Mouse (Mus musculus): ENCODE measurements around the gene Gzmk.
A peak's percentile ranks its signal among the peaks of the same experiment; 100 is the strongest.

Gene Gzmk

DNA sequence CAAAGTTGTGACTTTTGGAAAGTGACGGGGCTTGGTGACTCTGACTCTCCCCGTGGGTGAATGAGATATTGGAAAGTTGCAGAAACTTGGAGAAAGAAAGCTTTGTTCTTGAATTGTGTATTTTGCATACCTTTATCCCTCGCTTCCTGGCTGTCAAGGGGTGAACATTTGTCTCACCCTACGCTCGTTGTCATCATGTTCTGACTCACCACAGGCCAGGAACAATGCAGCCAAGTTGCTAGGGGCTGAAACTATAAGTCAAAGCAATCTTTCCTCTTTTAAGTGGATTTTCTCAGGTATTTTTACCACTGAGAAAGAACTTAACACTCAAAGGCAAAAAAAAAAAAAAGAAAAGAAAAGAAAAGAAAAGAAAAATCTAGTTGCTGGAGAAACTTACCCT lies 22.6 kb downstream of the Gzmk start:
- DNase-seq (ENCODE audit: low read depth, low spot score): peak; percentile 42

DNA sequence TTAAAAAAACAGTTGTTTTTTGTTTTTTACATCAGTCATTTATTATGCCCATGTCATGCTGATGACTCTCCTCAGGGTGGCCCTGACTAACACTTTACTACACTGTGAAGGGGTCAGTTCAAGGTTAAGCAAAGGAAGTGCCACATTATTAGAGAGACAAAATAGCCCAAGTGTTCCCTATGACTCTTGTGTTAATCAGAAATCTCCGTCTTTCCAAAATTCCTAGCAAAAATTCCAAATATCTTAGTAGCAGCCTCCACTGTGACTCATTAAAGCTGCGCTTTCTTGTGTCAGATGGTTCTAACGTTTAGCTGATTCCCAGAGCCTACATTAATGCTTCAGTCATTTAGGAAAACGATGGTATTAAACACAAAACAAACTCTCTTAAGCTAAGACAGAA lies 23.5 kb downstream of the Gzmk start:
- DNase-seq (ENCODE audit: low read depth, low spot score): no peak

DNA sequence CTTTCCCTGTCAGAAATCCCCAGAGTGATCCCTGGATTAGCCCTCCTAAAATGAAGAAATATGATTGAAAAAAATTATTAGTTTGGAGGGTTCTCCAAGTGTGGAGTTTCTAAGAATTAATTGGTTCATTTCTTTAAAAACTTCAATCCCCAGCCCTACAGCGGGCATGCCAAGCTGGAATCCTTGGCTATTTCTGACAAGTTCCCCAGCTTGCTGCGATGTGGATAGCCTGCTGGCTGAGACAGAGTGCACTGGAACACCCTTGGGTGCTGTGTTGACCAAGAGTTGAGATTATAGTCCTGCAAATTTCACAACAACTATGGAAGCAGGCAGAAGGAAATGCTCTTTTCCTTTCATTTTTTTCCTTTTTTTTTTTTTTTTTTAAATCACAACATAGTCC lies 24.1 kb downstream of the Gzmk start:
- no peak for DNase-seq (ENCODE audit: low read depth, low spot score)

DNA sequence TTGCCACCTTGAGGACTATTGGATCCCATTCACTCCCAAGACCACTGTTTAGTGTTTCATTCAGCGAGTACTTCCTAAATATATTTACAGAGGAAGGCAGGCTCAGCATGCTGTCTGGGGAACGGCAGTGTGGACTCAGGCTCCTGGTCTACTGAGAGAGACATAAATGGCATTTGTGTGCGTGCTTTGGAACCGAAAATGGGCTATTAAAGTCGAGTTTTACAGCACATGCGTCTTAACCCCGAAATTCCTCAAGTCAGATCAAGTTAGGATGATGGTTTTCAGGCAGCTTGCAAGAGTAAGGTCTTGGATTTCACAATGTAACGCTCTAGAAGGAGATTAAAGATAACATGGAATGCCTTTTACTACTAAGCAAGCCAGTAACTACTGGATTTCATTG lies 25.0 kb downstream of the Gzmk start:
- no peak for DNase-seq (ENCODE audit: low read depth, low spot score)

DNA sequence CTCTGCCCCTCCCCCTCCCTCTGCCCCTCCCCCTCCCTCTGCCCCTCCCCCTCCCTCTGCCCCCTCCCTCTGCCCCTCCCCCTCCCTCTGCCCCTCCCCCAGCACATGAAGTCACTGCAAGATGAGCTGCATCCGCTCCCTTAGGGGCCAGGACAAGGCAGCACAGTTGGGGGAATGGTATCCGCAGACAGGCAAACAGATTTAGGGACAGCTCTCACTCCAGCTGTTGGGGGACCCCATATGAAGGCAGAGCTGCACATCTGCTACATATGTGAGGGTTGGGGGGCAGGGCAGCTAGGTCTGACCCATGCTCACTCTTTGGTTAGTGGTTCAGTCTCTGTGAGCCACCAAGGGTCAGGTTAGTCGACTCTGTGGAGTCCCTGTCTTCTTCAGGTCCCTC lies 26.4 kb downstream of the Gzmk start:
- DNase-seq (ENCODE audit: low read depth, low spot score): no peak

DNA sequence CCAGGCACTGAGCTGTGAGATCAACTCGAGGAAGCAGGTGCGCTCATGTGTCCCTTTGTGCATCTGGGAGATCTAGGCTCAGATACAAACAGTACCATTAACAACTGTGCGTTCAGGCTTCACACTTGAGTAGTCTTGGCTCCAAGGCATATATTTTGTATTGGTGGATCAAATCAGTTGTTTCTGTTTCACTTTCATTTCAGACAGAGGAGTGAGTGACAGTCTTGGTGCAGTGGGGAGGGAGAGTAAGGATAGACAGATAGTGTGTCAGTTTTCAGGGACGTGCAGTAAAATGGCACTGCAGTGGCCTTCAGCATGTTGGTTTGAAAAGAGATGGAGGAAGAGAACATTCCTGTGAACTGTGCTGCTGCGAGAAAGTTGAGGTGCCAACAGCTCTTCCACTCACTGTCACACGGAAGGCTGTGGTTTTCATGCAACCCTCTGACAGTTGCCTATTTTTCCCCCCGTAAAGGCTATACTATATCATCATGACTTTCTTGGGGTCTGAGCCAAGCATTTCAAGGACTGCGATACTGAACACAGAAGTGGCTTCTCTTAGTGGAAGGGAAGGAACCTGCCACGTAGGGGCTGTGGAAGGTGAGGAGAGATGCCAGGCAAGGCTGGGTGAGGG lies 27.7 kb downstream of the Gzmk start:
- DNase-seq (ENCODE audit: low read depth, low spot score): peak; percentile 68

DNA sequence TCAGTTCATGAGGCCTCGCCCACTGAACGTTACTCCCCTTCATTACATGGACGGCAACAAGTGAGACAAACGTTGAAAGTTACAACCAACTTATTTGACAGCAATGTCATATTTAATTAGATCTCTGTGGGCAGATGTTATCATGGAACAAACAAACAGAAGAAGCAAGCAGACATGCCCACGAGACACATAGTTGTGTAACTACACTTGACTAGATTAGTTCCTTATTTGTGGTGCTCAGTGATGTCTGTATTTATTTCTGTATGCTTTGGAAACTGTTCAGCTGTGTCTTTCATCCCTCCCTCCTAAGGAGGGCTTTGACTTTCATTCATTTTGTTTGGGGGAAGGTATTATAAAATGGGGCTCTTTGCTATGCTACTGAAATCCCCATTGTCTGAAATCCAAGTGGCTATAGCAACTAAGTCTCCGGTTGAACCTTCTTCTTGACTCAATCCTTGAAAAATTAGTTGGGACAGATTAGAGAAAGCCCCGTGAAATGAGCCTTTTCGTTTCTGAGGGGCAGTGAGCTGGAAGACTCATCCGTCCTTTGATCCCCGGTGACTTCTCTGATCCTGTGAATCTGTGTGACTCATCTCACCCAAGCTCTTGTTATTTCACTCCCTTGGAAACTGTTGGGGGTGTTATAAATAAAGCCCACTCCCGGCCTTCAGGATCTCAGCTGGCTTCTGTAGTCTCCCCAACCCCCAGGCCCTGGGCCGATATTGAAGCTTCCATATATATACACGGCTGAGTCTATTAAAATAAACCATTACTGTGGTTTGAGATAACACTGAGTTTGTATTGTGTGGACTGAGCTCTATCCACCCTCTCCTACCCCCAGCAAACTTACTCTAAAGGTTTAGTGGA lies 28.7 kb downstream of the Gzmk start:
- DNase-seq (ENCODE audit: low read depth, low spot score): peak; percentile 10

DNA sequence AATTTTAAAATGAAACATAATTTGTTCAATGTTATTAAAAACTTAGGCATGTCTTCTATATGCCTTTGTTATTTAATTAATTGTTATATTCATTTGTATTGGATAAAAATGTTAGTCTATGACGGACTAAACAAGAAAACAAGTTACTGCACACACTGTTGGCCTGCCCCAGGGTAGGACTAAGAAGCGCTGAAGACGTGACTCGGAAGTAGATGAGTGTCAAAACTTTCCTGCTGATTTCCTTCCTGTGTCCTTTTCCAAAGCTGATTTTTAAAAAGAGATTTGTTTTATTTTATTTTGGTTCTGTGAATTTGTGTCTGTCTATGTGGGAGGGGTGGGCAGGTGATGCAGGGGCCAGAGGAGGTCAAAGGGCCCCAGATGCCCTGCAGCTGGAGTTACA lies 42.0 kb downstream of the Gzmk start:
- no peak for DNase-seq (ENCODE audit: low read depth, low spot score)

DNA sequence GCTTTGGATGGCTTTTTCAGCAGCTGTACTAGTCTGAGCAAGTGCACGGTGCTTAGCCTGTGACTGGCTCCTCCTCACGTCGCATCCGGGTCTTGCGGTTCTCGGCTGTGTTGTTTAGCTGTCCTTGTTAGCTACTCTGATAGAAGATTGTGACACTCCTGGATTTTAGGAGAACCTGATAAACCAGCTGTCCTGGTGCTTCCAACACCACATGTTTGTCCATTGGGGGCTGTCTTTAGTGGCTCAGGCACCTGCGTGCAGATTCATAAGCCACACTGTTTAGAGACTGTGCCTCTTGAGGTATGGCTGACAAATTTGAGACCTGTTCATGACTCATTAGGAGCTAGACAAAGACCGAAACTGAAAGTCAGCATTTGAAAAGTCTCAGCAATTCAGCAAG lies 42.4 kb downstream of the Gzmk start:
- peak; percentile 65 for DNase-seq (ENCODE audit: low read depth, low spot score)

DNA sequence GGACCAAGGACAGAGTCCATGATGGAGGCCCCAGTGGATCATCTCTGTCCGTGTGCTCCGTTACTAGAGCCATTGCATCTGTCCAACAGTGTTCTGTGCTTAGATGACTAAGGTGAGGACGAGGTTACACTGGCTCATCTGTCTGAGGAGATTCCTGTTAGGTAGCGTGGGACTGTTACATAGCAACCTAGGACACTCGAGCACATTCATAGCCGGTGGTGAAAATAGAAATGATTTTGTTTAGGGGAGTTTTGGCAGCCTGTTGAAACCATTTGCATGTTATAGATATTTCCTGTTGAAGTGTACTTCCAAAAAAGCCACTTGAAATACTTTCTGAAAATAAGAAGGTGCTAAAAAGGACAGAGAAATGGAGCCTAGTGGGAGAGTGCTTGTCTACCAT lies 51.5 kb downstream of the Gzmk start:
- DNase-seq (ENCODE audit: low read depth, low spot score): no peak

DNA sequence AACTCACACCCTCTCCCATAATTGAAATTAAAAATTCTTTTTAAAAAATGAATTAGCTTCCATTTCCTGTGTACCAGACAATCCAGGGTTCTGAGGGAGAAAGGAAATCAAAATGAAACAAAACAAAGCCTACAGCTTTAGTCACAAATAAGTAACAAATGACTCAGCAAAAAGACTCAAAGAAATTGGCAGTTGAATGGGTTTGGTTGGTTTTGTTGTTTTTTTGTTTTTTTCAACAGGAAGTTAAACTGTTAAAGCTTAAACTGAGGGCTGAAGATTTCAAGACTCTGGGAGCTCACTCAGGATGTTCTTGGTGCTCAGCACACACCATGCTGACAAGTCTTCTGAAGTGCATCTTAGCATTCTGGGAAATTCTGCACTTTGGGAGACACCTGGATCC lies 55.5 kb downstream of the Gzmk start:
- peak; percentile 57 for DNase-seq (ENCODE audit: low read depth, low spot score)

DNA sequence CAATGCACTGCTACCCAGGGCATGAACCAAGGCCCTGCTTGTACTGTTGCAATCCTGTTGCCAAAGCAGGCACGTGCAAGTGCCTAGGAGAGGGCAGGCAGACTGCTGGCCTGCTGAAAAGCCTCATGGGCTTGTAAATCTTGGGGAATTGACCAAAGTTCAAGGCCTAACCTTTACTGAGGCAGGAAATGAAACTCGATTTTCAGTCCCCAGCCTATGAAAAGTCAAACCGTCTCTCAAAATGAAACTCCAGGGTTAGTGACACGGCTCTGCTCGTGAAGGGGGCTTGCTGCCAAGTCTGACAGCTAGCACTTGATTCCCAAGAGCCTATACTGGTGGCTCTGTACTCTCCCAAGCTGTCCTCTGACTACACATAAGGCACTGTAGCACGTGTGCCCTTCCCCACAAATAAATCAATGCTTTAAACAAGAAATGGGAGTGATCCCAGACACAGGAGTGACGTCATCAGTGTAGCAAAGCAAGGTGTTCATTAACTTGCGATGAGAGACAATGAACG lies 57.6 kb downstream of the Gzmk start:
- peak; percentile 26 for DNase-seq (ENCODE audit: low read depth, low spot score)

DNA sequence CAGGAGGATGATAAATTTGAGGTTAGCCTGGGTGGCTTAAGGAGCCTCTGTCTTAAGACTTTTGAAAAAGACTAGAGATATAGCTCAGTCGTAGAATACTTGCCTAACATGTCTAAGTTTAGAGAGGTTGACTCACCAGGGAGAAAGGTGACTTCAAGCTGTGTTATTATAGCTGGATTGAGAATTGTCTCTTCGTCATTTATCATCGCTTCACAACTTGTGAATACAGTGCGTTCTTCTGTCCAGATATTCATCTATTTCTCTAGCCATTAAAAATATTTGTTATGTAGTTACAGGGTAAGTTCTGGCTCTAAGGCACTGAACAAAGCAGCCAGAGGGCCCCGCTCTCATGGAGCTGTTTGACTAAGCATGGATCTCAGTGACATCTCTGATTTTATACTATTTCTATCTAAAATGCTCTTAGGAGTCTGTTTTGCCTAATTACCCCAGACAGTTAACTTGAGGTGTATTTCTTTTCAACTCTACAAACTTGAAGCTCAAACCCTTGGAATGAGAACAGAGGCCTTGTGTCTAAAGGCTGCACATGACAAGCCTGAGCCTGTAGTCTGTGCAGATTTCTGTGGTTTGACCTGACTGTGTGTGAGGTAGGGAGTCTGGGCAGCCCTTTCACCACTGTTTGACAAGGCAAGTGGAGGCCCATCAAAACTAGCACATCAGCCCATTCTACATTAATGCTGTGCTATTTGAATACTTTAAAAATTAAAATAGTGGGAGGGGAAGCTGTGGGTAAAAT lies 61.3 kb downstream of the Gzmk start:
- DNase-seq (ENCODE audit: low read depth, low spot score): no peak

DNA sequence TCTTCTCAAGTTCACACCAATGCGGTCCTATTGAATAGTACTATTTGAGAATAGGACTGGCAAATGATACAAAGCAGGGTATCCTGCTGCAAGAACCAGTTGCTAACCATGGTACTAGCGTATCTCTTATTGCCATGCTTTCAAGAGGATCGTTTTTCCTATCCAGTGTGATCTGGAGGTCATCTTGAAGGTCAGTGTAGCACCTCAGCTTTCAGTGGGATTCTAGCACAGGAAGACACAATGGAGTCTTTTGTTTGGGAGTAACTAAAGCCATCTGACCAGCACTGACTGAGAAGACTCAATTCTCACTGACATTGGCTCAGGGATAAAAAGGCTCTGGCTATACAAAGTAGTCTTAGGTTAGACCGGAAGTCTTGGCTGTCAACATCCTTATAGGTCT lies 74.2 kb downstream of the Gzmk start:
- no peak for DNase-seq (ENCODE audit: low read depth, low spot score)

DNA sequence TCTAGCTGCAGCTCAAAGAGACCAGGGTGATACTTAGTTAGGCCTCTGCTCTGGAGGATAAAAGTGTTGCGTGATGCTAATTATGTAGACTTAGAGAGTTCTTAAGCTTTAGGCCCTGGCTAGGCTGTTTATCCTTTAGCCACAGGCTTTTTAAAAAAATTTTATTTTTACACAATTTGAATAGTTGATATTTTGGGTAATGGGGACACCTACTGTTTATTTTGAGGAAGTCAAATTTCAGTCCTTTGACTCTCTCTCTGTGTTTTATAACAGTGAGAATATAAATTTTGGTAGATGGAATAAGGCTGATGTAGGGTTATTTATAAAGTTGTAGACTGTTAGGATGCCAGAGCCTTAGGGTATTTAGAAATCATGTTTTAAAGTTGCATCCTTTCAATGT lies 86.1 kb downstream of the Gzmk start:
- DNase-seq (ENCODE audit: low read depth, low spot score): no peak

DNA sequence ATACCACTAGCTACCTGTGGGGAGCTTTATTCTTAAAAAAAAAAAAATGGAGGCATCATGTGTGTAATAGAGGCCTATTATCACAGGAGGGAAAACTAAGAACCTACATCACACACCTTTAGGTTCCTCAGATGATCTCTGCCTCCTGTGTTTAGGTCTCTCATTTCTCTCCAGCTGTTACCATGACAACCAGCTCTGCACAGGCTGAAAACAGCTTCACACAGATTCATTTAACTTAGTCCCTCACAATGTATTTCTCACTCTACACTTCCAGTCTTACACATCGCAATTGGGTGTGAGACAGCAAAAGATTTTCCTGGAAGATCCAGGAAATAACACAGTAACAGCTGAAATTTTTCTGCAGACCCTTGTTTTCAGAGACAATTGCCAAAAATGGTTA lies 95.7 kb downstream of the Gzmk start:
- no peak for DNase-seq (ENCODE audit: low read depth, low spot score)
